Mouse (Mus musculus) heart, adult 2 months (tissue): ENCODE results near the gene Rapgef3.

ENCODE experiments used
- CTCF ChIP-seq: fragments of 200-600 bp; IDR thresholded peaks from 2 replicates; pipeline ENCODE4 v1.8.1; 2022; ENCODE audit warnings: antibody characterized with exemption, mild to moderate bottlenecking, moderate library complexity
- POLR2A ChIP-seq: fragments of 200-500 bp; IDR thresholded peaks from 2 replicates; pipeline ENCODE4 v1.6.1; 2011; ENCODE audit warnings: mild to moderate bottlenecking, low read depth, low read length, control low read depth; ENCODE audit not compliant: insufficient read depth

DNA sequence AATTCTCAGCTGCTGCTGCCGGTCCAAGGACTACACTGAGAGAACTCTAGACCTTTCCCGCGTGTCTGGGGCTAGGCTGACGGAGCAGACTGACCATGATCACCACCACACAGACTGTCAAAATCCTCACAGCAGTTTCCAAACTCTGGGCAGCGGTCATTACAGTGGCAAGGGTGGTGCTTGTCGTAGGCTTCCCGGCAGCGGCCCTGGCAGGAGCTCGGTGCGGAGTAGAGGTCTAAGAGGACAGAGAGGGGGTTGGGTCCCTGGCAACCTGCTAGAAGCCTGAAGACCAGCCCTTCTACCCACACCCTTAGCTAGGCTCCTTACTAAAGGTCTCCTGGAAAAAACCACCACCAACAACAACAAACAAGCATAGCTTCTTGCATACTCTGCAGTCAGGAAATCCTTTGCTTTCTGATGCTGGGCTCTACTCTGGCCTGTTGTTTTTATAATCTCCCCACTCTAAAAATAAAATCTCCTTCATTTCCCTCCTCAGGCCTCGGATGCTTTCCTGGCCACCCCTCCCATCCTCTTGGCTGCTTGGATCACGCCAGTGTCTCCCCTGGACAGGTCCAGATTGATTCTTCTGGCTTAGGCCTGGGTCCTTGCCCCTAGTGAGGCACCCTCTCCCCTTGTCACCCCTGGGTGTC, 47.6 kb downstream of the Rapgef3 start:
- TF ChIP-seq POLR2A: peak; percentile 75
- no peak for TF ChIP-seq CTCF
